8 mouse cellular contexts compared by ENCODE assay signal in genomic region chr11:96875270-96875669, GRCm38 (mm10). TPM values are rescaled to one million over a fixed set of nuclear protein-coding genes. Genes with fewer than 3 reads are reported as not detected.
DNase-seq lines count a peak whose midpoint lies in the region; ATAC-seq and TF ChIP-seq lines count a peak whose summit lies in the region.

No protein-coding gene starts in this region.

- DNase-seq in lung, embryonic 14.5 days, result no peak
- no peak for DNase-seq in lung, postnatal 25 days (ENCODE audit: low spot score)
- DNase-seq in ovary, postnatal 14 days (ENCODE audit: low spot score), result no peak
- no peak for DNase-seq in kidney, postnatal 25 days

- H3K9me3 ChIP-seq in lung, embryonic 14.5 days (ENCODE audit: low read depth, low read length), result no peaks in the 10 kb centered on the region
- H3K9me3 ChIP-seq in forebrain, embryonic 13.5 days (replicated peaks), result no peaks in the 10 kb centered on the region
- no peaks in the 10 kb centered on the region for H3K9me3 ChIP-seq in limb, embryonic 12.5 days

- no peaks in the 10 kb centered on the region for H3K36me3 ChIP-seq in lung, embryonic 14.5 days (ENCODE audit: insufficient read depth)
- H3K36me3 ChIP-seq in forebrain, embryonic 13.5 days (ENCODE audit: poor library complexity, severe bottlenecking), result no peaks in the 10 kb centered on the region
- no peaks in the 10 kb centered on the region for H3K36me3 ChIP-seq in limb, embryonic 12.5 days

- TF ChIP-seq POLR2A in olfactory bulb, adult 2 months (IDR thresholded peaks at IDR 0.05; ENCODE audit: insufficient read depth, low read depth, low read length), result no peak

- H3K4me2 ChIP-seq in lung, embryonic 14.5 days, result peak overlapping the region; percentile 72
- peak overlapping the region; percentile 58 for H3K4me2 ChIP-seq in forebrain, embryonic 13.5 days
- H3K4me2 ChIP-seq in limb, embryonic 12.5 days, result peak overlapping the region; percentile 83

- H3K27me3 ChIP-seq in lung, embryonic 14.5 days (ENCODE audit: insufficient read depth, low read length), result peaks cover 6% of the 10 kb centered on the region; the same call in 1 of the 2 replicates
- no peaks in the 10 kb centered on the region for H3K27me3 ChIP-seq in forebrain, embryonic 13.5 days
- peaks cover 3% of the 10 kb centered on the region; the same call in 1 of the 2 replicates for H3K27me3 ChIP-seq in limb, embryonic 12.5 days

- H3K9ac ChIP-seq in lung, embryonic 14.5 days, result no peak overlapping the region
- H3K9ac ChIP-seq in forebrain, embryonic 13.5 days, result peak overlapping the region; percentile 63
- peak overlapping the region; percentile 38; the same call in 1 of the 2 replicates for H3K9ac ChIP-seq in limb, embryonic 12.5 days (replicated peaks)

- H3K4me1 ChIP-seq in lung, embryonic 14.5 days (ENCODE audit: insufficient read depth), result peaks cover 8% of the 10 kb centered on the region
- peaks cover 79% of the 10 kb centered on the region for H3K4me1 ChIP-seq in forebrain, embryonic 13.5 days
- H3K4me1 ChIP-seq in limb, embryonic 12.5 days (replicated peaks), result peaks cover 44% of the 10 kb centered on the region
- H3K4me1 ChIP-seq in olfactory bulb, adult 2 months (ENCODE audit: control insufficient read depth, insufficient read depth, low read length), result peaks cover 36% of the 10 kb centered on the region

- ATAC-seq in lung, embryonic 14.5 days (ENCODE audit: insufficient read depth), result peak; percentile 16; the same call in 1 of the 2 replicates
- ATAC-seq in forebrain, embryonic 13.5 days, result no peak
- peak; percentile 34; the same call in 1 of the 2 replicates for ATAC-seq in limb, embryonic 12.5 days (ENCODE audit: insufficient number of reproducible peaks, insufficient read depth, low FRiP score, low TSS enrichment, low read depth)
- no peak for ATAC-seq in frontal cortex, adult (ENCODE audit: low TSS enrichment)

- 0 out of 2 replicates have a peak overlapping the region, but pooled peaks have one; percentile 36 for H3K27ac ChIP-seq in lung, embryonic 14.5 days (ENCODE audit: low read depth)
- peak overlapping the region; percentile 100 for H3K27ac ChIP-seq in forebrain, embryonic 13.5 days
- peak overlapping the region; percentile 68 for H3K27ac ChIP-seq in limb, embryonic 12.5 days
- peak overlapping the region; percentile 77; the same call in 1 of the 2 replicates for H3K27ac ChIP-seq in olfactory bulb, adult 2 months (ENCODE audit: insufficient read depth, low read depth, low read length)

- peak overlapping the region; percentile 34 for H3K4me3 ChIP-seq in lung, embryonic 14.5 days (ENCODE audit: low read depth, low read length)
- H3K4me3 ChIP-seq in forebrain, embryonic 13.5 days, result peak overlapping the region; percentile 23
- peak overlapping the region; percentile 43 for H3K4me3 ChIP-seq in limb, embryonic 12.5 days (replicated peaks)
- 0 out of 2 replicates have a peak overlapping the region, but pooled peaks have one; percentile 2 for H3K4me3 ChIP-seq in olfactory bulb, adult 2 months (ENCODE audit: insufficient read depth, low read depth, low read length)

- TF ChIP-seq CTCF in lung, embryonic 14.5 days (IDR thresholded peaks at IDR 0.05; ENCODE audit: low read depth), result no peak
- no peak for TF ChIP-seq CTCF in olfactory bulb, adult 2 months (IDR thresholded peaks at IDR 0.05; ENCODE audit: insufficient read depth, low read depth, low read length)

- 16% methylated on average over 4 of the region's 4 CpGs for WGBS in lung, embryonic 14.5 days
- 6% methylated on average over 4 of the region's 4 CpGs for WGBS in forebrain, embryonic 13.5 days
- 18% methylated on average over 4 of the region's 4 CpGs for WGBS in limb, embryonic 12.5 days
- WGBS in olfactory bulb, adult 2 months, result 30% methylated on average over 4 of the region's 4 CpGs

RNA-seq across cellular contexts. Expression of gene Copz2, which starts 25.6 kb away (rescaled TPM):
- 144 and 151 TPM in 2 replicates for polyA plus RNA-seq in lung, embryonic 14.5 days (2014; fragmentation: Nextera tagmentation; extraction: Ambion mirVana)
- polyA plus RNA-seq in forebrain, embryonic 13.5 days (2015; fragmentation: Nextera tagmentation; extraction: Ambion mirVana), result 12.3 and 13.8 TPM in 2 replicates
- polyA plus RNA-seq in limb, embryonic 12.5 days (2016; fragmentation: Nextera tagmentation; extraction: Ambion mirVana), result 78.1 and 88.3 TPM in 2 replicates
- not detected in 2 replicates for polyA plus RNA-seq in olfactory bulb, adult 2 months (2012; ENCODE audit: insufficient read depth, insufficient read length, low replicate concordance, missing spikeins)

RNA-seq across cellular contexts. Expression of gene Cdk5rap3, which starts 41.0 kb away (rescaled TPM):
- 61.8 and 63.8 TPM in 2 replicates for polyA plus RNA-seq in lung, embryonic 14.5 days (2014; fragmentation: Nextera tagmentation; extraction: Ambion mirVana)
- 102 and 104 TPM in 2 replicates for polyA plus RNA-seq in forebrain, embryonic 13.5 days (2015; fragmentation: Nextera tagmentation; extraction: Ambion mirVana)
- polyA plus RNA-seq in limb, embryonic 12.5 days (2016; fragmentation: Nextera tagmentation; extraction: Ambion mirVana), result 87.8 and 89.6 TPM in 2 replicates
- polyA plus RNA-seq in olfactory bulb, adult 2 months (2012; ENCODE audit: insufficient read depth, insufficient read length, low replicate concordance, missing spikeins), result not detected in 2 replicates

RNA-seq across cellular contexts. Expression of gene Nfe2l1, which starts 45.5 kb away (rescaled TPM):
- 34.6 and 39.5 TPM in 2 replicates for polyA plus RNA-seq in lung, embryonic 14.5 days (2014; fragmentation: Nextera tagmentation; extraction: Ambion mirVana)
- 49.0 and 56.2 TPM in 2 replicates for polyA plus RNA-seq in forebrain, embryonic 13.5 days (2015; fragmentation: Nextera tagmentation; extraction: Ambion mirVana)
- polyA plus RNA-seq in limb, embryonic 12.5 days (2016; fragmentation: Nextera tagmentation; extraction: Ambion mirVana), result 66.3 and 70.1 TPM in 2 replicates
- 349 TPM in 1 of 2 replicates, not detected in the other for polyA plus RNA-seq in olfactory bulb, adult 2 months (2012; ENCODE audit: insufficient read depth, insufficient read length, low replicate concordance, missing spikeins)

RNA-seq across cellular contexts. Expression of gene Prr15l, which starts 52.6 kb away (rescaled TPM):
- polyA plus RNA-seq in lung, embryonic 14.5 days (2014; fragmentation: Nextera tagmentation; extraction: Ambion mirVana), result 24.1 and 30.8 TPM in 2 replicates
- polyA plus RNA-seq in forebrain, embryonic 13.5 days (2015; fragmentation: Nextera tagmentation; extraction: Ambion mirVana), result 0.08 and 0.25 TPM in 2 replicates
- 0.84 and 1.1 TPM in 2 replicates for polyA plus RNA-seq in limb, embryonic 12.5 days (2016; fragmentation: Nextera tagmentation; extraction: Ambion mirVana)
- not detected in 2 replicates for polyA plus RNA-seq in olfactory bulb, adult 2 months (2012; ENCODE audit: insufficient read depth, insufficient read length, low replicate concordance, missing spikeins)

Comparison
In these comparisons a context has a peak if more than half of its experiments do, and no peak if none do; other contexts are left out.
1. ATAC-seq: peak in lung, embryonic 14.5 days (single experiment) and limb, embryonic 12.5 days (single experiment); none in forebrain, embryonic 13.5 days (single experiment) and frontal cortex, adult (single experiment).
2. H3K27ac ChIP-seq: peak in every context shown above with its lines; median percentile 100 in forebrain, embryonic 13.5 days; 77 in olfactory bulb, adult 2 months; 68 in limb, embryonic 12.5 days; 36 in lung, embryonic 14.5 days.
3. RNA of gene Cdk5rap3, which starts 41.0 kb away (polyA plus RNA-seq): 102 to 104 TPM in forebrain, embryonic 13.5 days, 87.8 to 89.6 TPM in limb, embryonic 12.5 days and 61.8 to 63.8 TPM in lung, embryonic 14.5 days; not detected in olfactory bulb, adult 2 months; every median in the first group is over 10 times any median in the second.
4. Peak in every context shown above with its lines, with median percentiles within 50 percentile points of each other: H3K4me2 ChIP-seq and H3K4me3 ChIP-seq.